Mouse (Mus musculus) left cerebral cortex, postnatal 14 days (tissue): Measurements from ENCODE around the gene Cops2. TPM values are rescaled to one million over a fixed set of nuclear protein-coding genes. Genes with fewer than 3 reads are reported as not detected.

Experiments used
- DNase-seq, 2 experiments: peaks; one replicate each; pipeline ENCODE4 v3.0.0; 2021 to 2022; ENCODE audit warnings: low spot score in 2 of 2, mixed read lengths in 1 of 2
- intact Hi-C: fragments of 180-260 bp; cut with DNase I; formaldehyde crosslinking; loops from one replicate; pipeline ENCODE4 v1.15.1; 2025
- total RNA-seq, 2 experiments: library from RNA; stranded (reverse); gene quantifications; 2 replicates each; pipeline ENCODE4 v1.2.3; 2021

The Cops2 gene
- total RNA-seq, 2 experiments from 2014 or later, result 90.5 to 91.6 TPM

DNA sequence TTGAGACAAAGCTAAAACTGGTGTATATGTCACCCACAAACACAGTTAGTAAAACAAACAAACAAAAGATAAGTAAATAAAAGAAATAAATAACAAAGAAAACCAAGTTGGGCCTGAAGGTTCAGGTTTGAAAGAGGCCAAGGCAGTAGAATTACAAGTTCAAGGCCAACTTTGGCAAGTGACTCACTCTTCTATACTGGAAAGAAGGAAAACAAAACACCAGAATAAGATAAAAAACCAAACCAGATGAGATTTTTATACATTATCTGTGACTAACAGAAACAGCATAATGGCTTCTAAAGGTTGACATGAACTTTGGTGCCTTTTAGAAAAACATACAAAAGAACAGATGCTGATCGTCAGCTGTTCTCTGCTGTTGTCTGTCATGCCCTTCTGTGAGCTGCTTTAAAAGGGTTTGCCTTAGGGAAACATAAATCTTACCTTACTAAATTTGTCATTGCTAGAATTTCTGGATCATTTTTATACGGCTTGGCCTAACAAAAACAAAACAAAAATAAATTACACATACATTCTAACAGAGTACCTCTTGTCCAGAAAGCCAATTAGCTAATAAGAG, 20.1 kb downstream of the Cops2 start:
- intact Hi-C loops, result loop anchor here (10.0 kb wide), 1 partner anchor 174 kb away; no protein-coding TSS in a partner anchor
- no peak for DNase-seq

DNA sequence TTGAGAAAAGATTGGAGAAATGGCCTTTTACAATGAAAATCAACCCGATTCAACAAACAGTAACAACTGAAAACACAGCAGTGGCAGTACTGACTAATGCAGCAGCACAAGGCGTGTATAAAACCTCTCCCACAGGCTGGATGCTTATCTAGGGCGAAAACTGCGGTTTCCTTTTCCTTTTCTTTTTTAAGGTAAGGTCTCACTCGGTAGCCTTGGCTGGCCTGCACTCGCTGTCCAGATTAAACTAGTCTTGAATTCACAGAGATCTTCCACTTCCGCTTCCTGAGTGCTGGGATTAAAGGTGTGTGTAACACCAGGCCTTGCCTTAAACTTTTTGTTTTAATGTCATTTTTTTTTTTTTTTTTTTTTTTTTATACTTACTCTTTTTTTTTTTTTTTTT, 20.8 kb downstream of the Cops2 start:
- intact Hi-C loops, result loop anchor here (10.0 kb wide), 1 partner anchor 173 kb away; no protein-coding TSS in a partner anchor
- DNase-seq, result no peak

DNA sequence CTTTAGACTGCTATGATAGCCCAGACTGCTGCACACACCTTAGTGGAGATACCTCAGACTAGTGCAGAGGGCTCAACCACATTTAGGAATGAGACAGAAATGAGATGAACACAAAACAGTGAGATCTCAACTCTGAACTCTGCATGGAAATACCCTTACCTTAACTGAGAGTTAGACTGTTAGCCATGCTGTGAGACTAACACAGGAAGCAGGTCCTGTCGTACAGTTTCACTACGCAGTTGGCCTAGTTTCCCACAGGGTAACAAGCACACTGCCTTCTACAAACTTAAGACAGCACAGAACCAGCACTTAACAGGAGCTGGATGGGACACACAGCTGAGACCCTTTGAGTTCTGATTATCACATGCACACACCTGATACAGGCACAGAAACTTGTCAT, 29.0 kb downstream of the Cops2 start:
- intact Hi-C loops, result loop anchor here (5.0 to 10.0 kb wide), 2 partner anchors 68 to 165 kb away; no protein-coding TSS in a partner anchor

DNA sequence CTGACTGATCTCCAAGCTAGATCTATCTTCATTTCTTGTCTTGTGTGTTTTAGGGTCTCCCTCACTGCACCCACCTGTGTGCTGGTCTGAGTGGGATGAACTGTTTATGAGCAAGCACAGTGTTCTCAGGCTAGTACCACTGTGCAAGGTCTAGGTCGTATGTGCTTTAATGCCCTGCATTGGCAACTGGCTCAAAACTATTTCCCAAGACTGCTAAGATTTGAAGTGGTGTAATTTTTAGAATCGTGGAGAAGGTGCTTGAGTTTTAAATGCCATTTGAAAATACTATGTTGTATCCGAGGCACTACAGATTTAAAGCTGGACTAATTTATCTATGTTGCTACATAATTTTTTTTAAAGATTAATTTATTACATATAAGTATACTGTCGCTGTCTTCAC, 31.0 kb downstream of the Cops2 start:
- DNase-seq, result no peak
- intact Hi-C loops, result loop anchor here (5.0 kb wide), 1 partner anchor 66 kb away; no protein-coding TSS in a partner anchor

More for the DNA sequence above, 29.0 kb downstream of the Cops2 start:
- no peak for DNase-seq

DNA sequence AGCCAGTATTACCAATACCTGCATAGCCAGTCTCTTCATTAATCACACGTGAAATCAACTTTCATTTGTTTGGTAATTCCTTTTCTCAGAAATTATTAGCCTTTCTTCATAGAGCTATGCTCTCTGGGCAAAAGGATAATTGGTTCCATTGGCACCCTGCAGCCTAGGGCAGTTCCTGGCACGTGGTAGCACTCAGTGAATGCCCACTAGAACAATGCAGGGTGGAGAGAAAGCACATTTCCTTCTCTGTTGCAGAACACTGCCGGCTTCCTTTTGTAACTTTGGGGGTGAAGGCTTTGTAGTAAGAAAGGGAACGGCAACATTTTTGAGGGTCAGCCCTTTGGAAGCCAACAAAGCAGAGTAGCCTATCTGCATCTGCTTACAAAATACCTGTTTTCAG, 32.7 kb downstream of the Cops2 start:
- intact Hi-C loops, result loop anchor here (5.0 kb wide), 1 partner anchor 64 kb away; no protein-coding TSS in a partner anchor

DNA sequence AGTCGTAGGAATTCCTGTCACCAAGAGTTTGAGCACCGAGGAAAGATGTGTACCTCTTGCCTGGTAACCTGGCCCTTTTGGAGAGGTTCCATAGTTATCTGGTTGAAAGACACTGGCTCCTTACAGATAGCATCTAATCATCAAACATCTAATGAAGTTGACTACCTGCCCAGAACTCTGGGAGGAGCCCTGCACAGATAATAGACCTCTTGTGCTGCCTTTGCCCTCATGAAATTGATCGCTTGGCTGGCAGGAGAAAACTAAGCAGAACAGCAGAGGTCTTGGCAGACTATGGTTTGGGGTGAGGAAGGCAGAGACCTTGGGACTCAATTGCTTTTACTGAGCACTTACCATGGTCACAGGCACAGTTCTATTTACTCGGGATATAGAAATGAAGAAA, 38.5 kb downstream of the Cops2 start:
- intact Hi-C loops, result loop anchor here (5.0 kb wide), 1 partner anchor 38 kb away; the partner anchor contains the start of gene Secisbp2l
- no peak for DNase-seq

More for the DNA sequence above, 32.7 kb downstream of the Cops2 start:
- no peak for DNase-seq

DNA sequence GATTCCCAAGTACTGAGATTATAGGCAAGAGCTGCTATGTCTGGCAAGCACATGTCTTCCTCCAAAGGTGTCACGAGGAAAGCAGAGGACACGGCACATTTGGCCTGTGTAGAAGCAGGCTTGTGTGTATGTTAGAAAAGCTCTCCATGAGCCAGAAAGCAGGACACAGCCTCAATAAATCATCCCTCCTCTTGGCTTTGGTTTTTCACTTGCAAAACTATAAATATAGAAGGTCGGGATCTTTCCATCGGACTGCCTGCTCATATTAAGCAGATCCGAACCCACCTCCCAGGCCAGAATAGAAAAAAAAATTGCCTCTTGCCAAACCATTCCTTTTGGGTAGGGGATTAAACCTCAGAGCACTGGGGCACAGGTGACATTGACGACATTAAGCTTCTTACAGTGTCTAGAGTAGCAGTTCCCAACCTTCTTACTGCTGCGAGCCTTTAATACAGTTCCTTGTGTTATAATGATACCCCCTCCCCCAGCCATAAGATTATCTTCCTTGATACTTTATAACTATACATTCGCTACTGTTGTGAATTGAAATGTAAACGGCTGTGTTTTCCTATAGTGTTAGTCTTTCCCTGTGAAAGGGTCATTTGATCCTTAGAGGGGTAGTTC, 44.9 kb downstream of the Cops2 start:
- no peak for DNase-seq
- intact Hi-C loops, result no loop called here

DNA sequence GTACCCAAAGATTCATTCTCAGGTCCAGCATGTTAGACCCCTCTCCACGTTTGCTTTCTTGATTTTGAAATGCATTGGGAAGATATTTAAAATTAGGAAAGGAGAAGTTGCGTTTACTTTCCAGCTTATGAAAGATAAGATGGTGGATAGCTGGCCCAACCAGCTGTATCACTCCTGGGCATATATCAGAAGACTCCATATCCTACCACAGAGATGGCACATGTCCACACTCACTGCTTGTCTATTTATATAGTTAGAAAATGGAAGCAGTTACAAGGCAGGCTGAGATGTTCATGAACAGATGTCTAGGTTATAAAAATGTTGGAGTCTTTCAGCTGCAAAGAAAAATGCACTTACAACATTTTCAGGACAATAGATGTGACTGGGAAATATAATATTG, 47.6 kb downstream of the Cops2 start:
- intact Hi-C loops, result no loop called here
- peak; percentile 33 for DNase-seq

DNA sequence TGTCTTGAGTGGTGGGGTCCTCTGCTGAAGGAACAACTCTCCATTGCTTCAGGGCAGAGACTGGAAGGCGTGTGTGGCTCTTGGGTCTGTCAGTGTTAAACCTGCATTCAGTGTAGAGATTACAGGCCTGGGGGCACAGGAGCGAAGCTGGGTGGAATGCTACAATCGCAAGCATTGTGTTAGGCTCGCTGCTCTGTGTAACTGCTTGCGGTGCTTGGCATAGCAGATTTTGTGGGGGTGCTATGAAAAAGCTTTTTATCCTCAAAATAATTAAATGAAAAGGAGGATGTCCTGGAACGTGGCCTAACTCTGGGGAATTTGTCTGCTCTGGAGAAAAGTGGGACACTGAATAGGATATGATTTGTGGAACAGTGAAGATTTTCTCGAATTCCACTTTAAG, 49.4 kb downstream of the Cops2 start:
- DNase-seq, result peak; percentile 55 to 61
- intact Hi-C loops, result no loop called here

DNA sequence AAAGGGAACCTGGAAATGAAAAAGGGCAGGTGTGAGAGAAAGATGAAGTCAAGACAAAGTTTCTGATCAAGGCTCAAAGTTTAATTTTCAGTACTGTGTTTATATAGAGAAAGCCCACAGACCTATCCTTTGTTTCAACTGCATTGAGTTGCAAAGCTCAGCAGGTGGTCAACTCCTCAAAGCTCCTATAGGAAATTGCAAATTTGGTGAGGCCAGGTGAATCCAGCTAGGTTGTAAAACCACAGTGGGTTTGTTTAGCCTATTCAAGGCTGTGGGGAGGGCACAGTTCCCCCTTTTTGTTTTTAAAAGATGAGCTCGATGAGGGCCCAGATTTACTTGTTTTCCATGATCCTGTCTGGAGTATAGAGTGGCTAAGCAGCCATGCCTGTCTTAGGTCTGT, 53.1 kb downstream of the Cops2 start:
- intact Hi-C loops, result no loop called here

DNA sequence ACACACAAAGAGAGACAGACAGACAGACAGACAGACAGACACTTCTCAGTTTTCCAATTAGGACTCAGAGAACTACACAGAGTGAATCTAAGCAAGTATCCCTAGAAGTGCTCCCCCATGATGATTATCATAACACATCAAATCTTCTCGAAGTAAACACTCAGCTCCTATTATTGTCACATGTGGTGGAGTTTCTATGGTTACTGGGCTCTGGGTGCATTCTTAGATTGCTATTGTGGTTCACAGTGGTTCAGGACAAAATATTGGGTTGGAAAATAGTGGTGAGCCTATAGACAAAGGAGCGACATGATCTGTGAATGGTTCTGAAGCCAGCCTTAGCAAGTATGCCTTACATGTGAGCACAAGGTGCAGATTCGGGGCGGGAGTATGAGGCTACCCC, 57.0 kb downstream of the Cops2 start:
- DNase-seq, result peak in 1 of 2 experiments; percentile 53
- intact Hi-C loops, result no loop called here

More for the DNA sequence above, 53.1 kb downstream of the Cops2 start:
- no peak for DNase-seq

DNA sequence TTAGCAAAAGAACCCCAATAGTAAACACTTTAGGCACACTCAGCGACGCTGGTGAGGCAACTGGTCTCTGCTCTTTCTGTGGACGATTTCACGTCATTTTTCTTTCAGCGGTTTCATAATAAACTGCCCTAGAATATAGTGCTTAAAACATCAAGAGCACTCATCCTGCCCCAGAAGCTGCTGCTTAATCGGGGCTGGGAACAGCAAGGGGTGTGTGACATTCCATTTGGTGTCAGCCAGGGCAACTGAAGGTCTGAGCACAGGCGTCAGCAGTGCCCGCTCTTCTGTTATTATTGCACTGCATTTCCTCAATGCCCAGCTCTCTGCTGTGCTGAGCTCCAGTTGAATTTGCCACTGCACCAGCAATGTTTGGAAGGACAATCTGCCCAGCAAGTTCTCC, 57.9 kb downstream of the Cops2 start:
- intact Hi-C loops, result no loop called here
- no peak for DNase-seq

DNA sequence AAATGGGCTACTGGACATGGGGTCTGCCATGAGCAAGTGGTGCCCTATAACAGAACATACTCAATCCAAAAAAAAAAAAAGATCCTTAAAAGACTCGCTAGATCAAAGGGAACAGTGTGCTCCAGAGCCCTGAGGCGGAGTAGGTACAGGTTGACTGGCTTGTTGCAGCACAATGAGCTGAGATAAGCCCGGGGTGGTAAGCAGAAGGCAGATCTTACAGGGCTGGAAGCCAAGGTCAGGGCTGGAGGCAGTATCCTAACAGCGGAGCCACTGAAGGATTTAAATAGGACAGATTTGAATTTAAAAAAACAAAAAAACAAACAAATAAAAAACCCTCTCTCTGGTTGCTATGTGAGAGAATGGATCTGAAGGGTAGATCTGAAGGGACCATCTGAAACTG, 58.5 kb downstream of the Cops2 start:
- intact Hi-C loops, result no loop called here
- no peak for DNase-seq

DNA sequence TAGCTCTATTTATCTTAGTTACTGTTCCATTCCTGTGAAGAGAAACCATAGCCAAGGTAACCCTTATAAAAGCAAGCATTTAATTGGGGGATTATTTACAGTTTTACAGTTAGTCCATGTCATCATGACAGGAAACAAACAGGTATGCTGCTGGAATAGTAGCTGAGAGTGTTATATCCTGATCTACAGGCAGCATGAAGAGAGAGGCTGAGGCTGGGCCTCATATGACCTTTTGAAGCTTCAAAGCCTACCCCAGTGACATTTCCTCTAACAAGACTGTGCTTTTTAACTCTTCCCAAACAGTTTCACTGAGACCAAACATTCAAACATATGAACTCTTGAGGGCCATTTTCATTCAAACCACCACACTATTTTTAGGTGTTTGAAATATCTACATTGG, 61.1 kb downstream of the Cops2 start:
- no peak for DNase-seq
- intact Hi-C loops, result no loop called here

DNA sequence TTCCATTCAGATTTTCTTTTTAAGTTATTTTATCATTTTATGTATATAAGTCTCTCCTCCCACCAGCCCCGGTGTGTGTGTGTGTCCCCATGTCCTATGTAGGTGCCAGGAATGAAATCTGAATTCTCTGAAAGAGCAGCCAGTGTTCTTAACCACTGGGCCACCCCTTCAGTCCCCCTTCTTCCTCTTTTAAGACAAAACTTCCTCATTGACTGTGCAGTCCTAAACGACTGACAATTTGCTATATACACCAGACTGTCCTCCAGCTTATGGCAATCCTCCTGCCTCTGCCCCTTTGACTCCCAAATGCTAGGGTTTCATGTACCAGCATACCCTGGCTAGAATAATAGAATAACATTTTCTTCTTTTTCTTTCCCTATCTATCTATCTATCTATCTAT, 63.8 kb downstream of the Cops2 start:
- DNase-seq, result no peak

DNA sequence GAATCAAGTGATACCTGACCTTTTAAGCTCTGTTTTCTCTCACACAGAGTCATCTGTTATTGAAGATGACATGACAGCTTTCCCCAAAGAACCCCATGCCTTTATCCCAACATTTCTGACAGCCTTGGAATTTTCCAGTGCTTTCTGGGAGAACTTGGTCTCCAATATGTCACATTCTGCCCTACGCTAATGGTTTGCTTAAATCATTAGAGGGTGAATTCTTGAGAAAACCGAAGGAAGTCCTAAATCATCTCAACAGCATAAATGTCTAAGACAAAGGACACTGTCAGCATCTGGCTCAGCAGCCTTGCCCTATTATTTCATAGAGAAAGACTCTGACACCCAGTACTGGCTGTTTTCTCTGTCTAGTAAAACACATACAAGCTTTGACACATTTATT, 64.8 kb downstream of the Cops2 start:
- no peak for DNase-seq
- intact Hi-C loops, result no loop called here

More for the DNA sequence above, 63.8 kb downstream of the Cops2 start:
- intact Hi-C loops, result no loop called here

DNA sequence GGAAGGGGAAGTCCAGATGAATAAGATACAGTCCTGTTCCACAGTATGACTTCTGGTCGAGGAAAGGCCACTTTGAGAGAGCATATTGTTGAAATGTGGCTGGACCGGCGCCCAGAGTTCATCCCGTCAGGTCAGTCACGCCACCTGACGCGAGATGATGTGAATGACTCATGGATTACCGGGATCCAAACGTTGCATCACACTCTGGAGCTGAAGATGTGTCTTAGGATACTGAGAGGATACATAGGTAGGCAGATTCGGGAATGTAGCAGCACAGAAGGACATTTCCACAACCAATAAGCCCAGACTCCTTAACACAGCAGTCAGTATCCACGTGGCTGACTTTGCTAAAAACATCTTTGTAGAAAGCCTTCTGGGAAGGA, 66.1 kb downstream of the Cops2 start:
- intact Hi-C loops, result no loop called here
- no peak for DNase-seq

DNA sequence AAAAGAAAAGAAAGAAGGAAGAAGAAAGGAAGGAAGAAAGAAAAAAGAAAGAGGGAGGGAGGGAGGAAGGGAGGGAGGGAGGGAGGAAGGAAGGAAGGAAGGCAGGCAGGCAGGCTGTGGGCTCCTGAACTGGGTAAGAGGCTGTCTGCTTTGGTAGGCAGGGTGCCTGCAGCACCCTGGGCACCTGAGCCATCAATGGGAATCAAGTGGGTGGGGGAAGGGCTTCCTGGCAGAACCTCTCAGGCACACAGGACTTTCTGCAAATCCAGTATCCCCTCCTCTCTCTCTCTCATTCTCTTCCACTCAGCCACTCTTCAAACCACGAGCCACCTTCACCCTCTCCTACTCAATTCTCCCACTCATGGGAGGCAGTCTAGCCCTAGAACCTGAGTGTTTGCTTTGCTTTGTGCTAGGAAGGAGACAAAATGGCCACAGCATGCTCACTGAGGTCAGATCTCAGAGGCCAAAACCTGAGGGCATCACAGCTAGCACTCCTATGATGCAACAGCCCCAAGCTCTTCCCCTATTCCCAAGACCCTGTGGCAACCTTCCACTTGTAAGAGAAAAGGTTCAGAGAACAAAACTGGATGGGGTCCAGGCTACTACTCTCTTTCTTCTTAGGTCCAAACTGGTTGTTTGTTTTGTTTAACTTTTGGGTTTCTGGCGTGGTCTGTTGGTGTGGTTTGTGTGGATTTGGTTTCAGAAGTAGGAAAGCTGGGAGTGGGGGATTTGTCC, 66.6 kb downstream of the Cops2 start:
- intact Hi-C loops, result no loop called here
- DNase-seq, result no peak

DNA sequence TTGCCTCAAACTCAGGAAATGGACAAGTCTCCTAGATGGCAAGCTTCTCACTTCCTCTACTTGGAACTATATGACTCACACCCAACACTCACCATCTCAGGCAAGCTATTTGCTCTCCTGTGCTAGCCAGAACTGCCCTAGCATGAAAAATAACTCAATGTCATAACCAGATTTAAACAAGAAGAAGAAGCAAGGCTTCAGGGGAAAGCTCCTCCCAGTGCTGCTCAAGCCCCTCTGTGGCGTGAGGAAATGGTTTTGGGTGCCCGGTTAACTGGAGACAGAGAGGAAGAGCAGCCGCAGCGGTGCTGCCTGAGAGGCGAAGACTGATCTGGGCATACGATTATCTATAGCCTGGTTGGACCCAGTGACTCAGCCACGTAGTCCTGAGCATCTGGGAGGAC, 67.5 kb downstream of the Cops2 start:
- no peak for DNase-seq
- intact Hi-C loops, result no loop called here

DNA sequence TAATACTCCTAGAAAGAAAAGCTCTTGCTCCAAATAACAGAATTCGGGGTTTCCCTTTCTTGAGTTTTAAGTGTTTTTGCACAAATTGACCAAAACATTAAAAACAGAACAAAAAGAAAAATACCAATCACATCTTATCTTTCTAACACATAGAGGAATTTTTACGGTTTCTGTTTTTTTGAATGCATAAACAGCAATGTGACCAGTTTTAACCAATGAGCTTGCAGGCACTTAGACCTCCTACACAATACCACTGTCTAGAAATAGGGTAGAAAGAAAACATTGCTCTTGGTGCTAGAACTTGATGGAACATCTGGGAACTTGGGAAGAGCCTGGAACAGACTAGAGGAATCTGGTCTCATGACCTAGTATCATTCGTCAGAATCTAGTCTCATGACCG, 68.7 kb downstream of the Cops2 start:
- intact Hi-C loops, result no loop called here
- no peak for DNase-seq

DNA sequence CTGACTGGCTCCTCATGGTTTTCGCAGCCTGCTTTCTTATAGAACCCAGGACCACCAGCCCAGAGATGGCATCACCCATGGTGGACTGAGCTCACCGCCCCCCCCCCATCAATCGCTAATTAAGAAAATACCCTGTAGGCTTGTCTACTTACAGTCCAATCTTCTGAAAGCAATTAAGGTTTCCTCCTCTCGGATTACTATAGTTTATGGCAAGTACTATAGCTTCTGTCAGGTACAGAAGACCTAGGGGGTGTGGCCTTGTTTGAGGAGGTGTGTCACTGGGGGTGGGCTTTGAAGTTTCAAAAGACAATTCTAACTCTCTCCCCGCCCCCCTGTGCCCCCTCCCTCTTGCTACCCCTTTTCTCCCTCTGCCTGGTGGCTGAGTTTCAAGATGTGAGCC, 69.7 kb downstream of the Cops2 start:
- intact Hi-C loops, result no loop called here
- no peak for DNase-seq
